In the genomic region with DNA sequence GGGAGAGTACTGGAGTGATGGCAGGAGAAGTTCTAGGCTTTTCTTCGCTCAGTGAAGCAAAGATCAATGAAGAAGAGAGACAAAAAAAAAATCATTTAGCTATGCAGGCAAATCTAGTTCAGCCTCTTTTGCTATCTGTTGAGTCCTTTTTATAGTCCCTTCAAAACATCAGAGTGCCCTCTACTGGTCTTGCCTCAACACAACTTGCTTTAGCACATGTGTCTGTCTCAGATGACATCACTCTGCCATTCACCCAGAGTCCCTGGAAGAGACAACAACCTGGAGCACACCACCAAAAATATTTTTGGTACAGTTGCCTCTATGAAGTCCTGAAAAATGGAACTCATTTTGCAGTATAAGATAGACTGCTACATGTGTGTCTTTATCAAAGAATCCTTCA, we compare ENCODE assay signal across 11 mouse cellular contexts.
DNase-seq lines count a peak whose midpoint lies in the region; ATAC-seq and TF ChIP-seq lines count a peak whose summit lies in the region.
"Had no signal": no experiment of that assay in that cellular context is flagged by ENCODE, and none has a peak within 500 bp of the region (broad histone marks: within the 10 kb centered on the region; RNA-seq: fewer than 3 reads in every experiment).

No protein-coding gene starts in this region.

- no peaks in the 10 kb centered on the region for H3K36me3 ChIP-seq in hindbrain, embryonic 11.5 days (ENCODE audit: control insufficient read depth, insufficient read depth, low read length)
- no peaks in the 10 kb centered on the region for H3K36me3 ChIP-seq in hindbrain, embryonic 12.5 days
- no peaks in the 10 kb centered on the region for H3K36me3 ChIP-seq in midbrain, postnatal 0 days (ENCODE audit: insufficient read depth, low read length)
- H3K36me3 ChIP-seq in midbrain, embryonic 10.5 days, result no peaks in the 10 kb centered on the region
- no peaks in the 10 kb centered on the region for H3K36me3 ChIP-seq in neural tube, embryonic 15.5 days
- H3K36me3 ChIP-seq: hindbrain, embryonic 13.5 days; liver, embryonic 12.5 days had no signal

- WGBS in hindbrain, embryonic 11.5 days, result 65% methylated on average over 1 of the region's 1 CpGs
- 67% methylated on average over 1 of the region's 1 CpGs for WGBS in hindbrain, embryonic 12.5 days
- 68% methylated on average over 1 of the region's 1 CpGs for WGBS in midbrain, postnatal 0 days
- WGBS in midbrain, embryonic 10.5 days, result 56% methylated on average over 1 of the region's 1 CpGs
- 76% methylated on average over 1 of the region's 1 CpGs for WGBS in neural tube, embryonic 15.5 days

- H3K4me3 ChIP-seq in hindbrain, embryonic 11.5 days (ENCODE audit: low read depth, low read length), result no peak overlapping the region
- H3K4me3 ChIP-seq in hindbrain, embryonic 12.5 days, result no peak overlapping the region
- no peak overlapping the region for H3K4me3 ChIP-seq in midbrain, postnatal 0 days (ENCODE audit: low read depth, low read length)
- no peak overlapping the region for H3K4me3 ChIP-seq in midbrain, embryonic 10.5 days
- no peak overlapping the region for H3K4me3 ChIP-seq in neural tube, embryonic 15.5 days (replicated peaks)
- H3K4me3 ChIP-seq: hindbrain, embryonic 13.5 days; liver, embryonic 12.5 days had no signal

- TF ChIP-seq CTCF in midbrain, postnatal 0 days (IDR thresholded peaks at IDR 0.05), result peak; percentile 27; the same call in 1 of the 2 replicates

- H3K27me3 ChIP-seq in hindbrain, embryonic 11.5 days (ENCODE audit: control insufficient read depth, insufficient read depth, low read length), result no peaks in the 10 kb centered on the region
- no peaks in the 10 kb centered on the region for H3K27me3 ChIP-seq in hindbrain, embryonic 12.5 days
- H3K27me3 ChIP-seq in midbrain, postnatal 0 days (ENCODE audit: insufficient read depth, low read length), result no peaks in the 10 kb centered on the region
- H3K27me3 ChIP-seq in midbrain, embryonic 10.5 days (ENCODE audit: low read depth, poor library complexity, severe bottlenecking), result no peaks in the 10 kb centered on the region
- H3K27me3 ChIP-seq in neural tube, embryonic 15.5 days (replicated peaks), result no peaks in the 10 kb centered on the region
- H3K27me3 ChIP-seq: hindbrain, embryonic 13.5 days; liver, embryonic 12.5 days had no signal

- peak; percentile 6 for DNase-seq in hindbrain, embryonic 11.5 days (ENCODE audit: low spot score)
- DNase-seq in midbrain, postnatal 0 days (ENCODE audit: low spot score), result peak; percentile 9
- no peak for DNase-seq in midbrain, embryonic 10.5 days (ENCODE audit: low spot score)
- peak; percentile 45 for DNase-seq in embryo, embryonic 10 days (ENCODE audit: low spot score)
- no peak for DNase-seq in thymus, postnatal 14 days
- DNase-seq: kidney, postnatal 4 days; lung, postnatal 36 days had no signal

- peak; percentile 64 for ATAC-seq in hindbrain, embryonic 11.5 days (ENCODE audit: low FRiP score)
- no peak for ATAC-seq in hindbrain, embryonic 12.5 days (ENCODE audit: low FRiP score)
- no peak for ATAC-seq in midbrain, postnatal 0 days (ENCODE audit: low FRiP score)
- ATAC-seq in neural tube, embryonic 15.5 days (ENCODE audit: low FRiP score), result no peak
- ATAC-seq: liver, embryonic 12.5 days had no signal

- no peaks in the 10 kb centered on the region for H3K9me3 ChIP-seq in hindbrain, embryonic 11.5 days (ENCODE audit: control insufficient read depth, low read length)
- no peaks in the 10 kb centered on the region for H3K9me3 ChIP-seq in hindbrain, embryonic 12.5 days (replicated peaks)
- H3K9me3 ChIP-seq in midbrain, postnatal 0 days (ENCODE audit: low read length), result no peaks in the 10 kb centered on the region
- H3K9me3 ChIP-seq in midbrain, embryonic 10.5 days (replicated peaks), result no peaks in the 10 kb centered on the region
- H3K9me3 ChIP-seq in neural tube, embryonic 15.5 days (replicated peaks), result no peaks in the 10 kb centered on the region
- H3K9me3 ChIP-seq: hindbrain, embryonic 13.5 days; liver, embryonic 12.5 days had no signal

- no peak overlapping the region for H3K4me2 ChIP-seq in hindbrain, embryonic 11.5 days (replicated peaks; ENCODE audit: low read depth, low read length)
- no peak overlapping the region for H3K4me2 ChIP-seq in hindbrain, embryonic 12.5 days (replicated peaks)
- no peak overlapping the region for H3K4me2 ChIP-seq in midbrain, postnatal 0 days (ENCODE audit: low read depth, low read length, poor library complexity, severe bottlenecking)
- no peak overlapping the region for H3K4me2 ChIP-seq in neural tube, embryonic 15.5 days
- H3K4me2 ChIP-seq: hindbrain, embryonic 13.5 days; liver, embryonic 12.5 days had no signal

- H3K4me1 ChIP-seq in hindbrain, embryonic 11.5 days (replicated peaks; ENCODE audit: control insufficient read depth, insufficient read depth, low read length), result no peaks in the 10 kb centered on the region
- no peaks in the 10 kb centered on the region for H3K4me1 ChIP-seq in hindbrain, embryonic 12.5 days
- no peaks in the 10 kb centered on the region for H3K4me1 ChIP-seq in midbrain, postnatal 0 days (ENCODE audit: insufficient read depth, low read length)
- no peaks in the 10 kb centered on the region for H3K4me1 ChIP-seq in midbrain, embryonic 10.5 days
- no peaks in the 10 kb centered on the region for H3K4me1 ChIP-seq in neural tube, embryonic 15.5 days
- H3K4me1 ChIP-seq: hindbrain, embryonic 13.5 days; liver, embryonic 12.5 days had no signal

- no peak overlapping the region for H3K9ac ChIP-seq in hindbrain, embryonic 11.5 days (ENCODE audit: low read depth, low read length)
- H3K9ac ChIP-seq in hindbrain, embryonic 12.5 days, result no peak overlapping the region
- no peak overlapping the region for H3K9ac ChIP-seq in midbrain, postnatal 0 days (replicated peaks; ENCODE audit: low read length, poor library complexity, severe bottlenecking)
- no peak overlapping the region for H3K9ac ChIP-seq in neural tube, embryonic 15.5 days (replicated peaks)
- H3K9ac ChIP-seq: hindbrain, embryonic 13.5 days; liver, embryonic 12.5 days had no signal

- H3K27ac ChIP-seq in hindbrain, embryonic 11.5 days (ENCODE audit: low read depth, low read length), result no peak overlapping the region
- H3K27ac ChIP-seq in hindbrain, embryonic 12.5 days, result no peak overlapping the region
- no peak overlapping the region for H3K27ac ChIP-seq in midbrain, postnatal 0 days (ENCODE audit: low read depth, low read length)
- H3K27ac ChIP-seq in midbrain, embryonic 10.5 days (replicated peaks), result no peak overlapping the region
- no peak overlapping the region for H3K27ac ChIP-seq in neural tube, embryonic 15.5 days (replicated peaks)
- H3K27ac ChIP-seq: hindbrain, embryonic 13.5 days; liver, embryonic 12.5 days had no signal

Comparison
In these comparisons a context has a peak if more than half of its experiments do, and no peak if none do; other contexts are left out.
1. DNase-seq: peak in hindbrain, embryonic 11.5 days (single experiment), midbrain, postnatal 0 days (single experiment) and embryo, embryonic 10 days (single experiment); none in midbrain, embryonic 10.5 days (single experiment) and thymus, postnatal 14 days (single experiment).